Mouse (Mus musculus): ENCODE data around the gene Ttc23. TPM values are rescaled to one million over a fixed set of nuclear protein-coding genes. Genes with fewer than 3 reads are reported as not detected.
A peak's percentile ranks its signal among the peaks of the same experiment; 100 is the strongest.

Gene Ttc23
- polyA plus RNA-seq, 1 experiment from 2014 or later: 68.2 TPM

DNA sequence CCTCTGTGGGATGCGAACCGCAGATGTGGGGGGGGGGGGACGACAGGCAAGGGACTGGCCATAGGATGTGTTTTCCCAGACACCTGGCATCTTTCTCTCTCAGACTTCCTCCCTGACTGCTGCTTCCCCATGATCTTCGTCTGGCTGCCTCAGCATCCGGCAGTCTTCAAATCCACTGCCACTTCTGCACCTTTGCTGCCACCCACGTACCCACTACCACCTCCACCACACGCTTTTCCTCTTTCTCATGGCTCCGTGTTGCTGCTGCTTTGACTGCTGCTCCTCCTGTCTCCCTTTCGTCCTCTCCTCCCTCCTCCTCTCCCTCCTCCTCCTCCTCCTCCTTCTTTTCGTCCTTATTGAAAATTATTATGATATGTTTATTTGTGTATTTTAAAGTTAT, 69.7 kb downstream of the Ttc23 start:
- H3K4me3 ChIP-seq (replicated peaks): no peak overlapping the region
- WGBS: 87% methylated on average over 10 of the region's 10 CpGs
- peaks cover 4% of the 10 kb centered on the region; the same call in 1 of the 2 replicates for H3K4me1 ChIP-seq (replicated peaks)
- no peaks in the 10 kb centered on the region for H3K27me3 ChIP-seq
- H3K4me2 ChIP-seq: no peak overlapping the region
- no peak overlapping the region for H3K9ac ChIP-seq (replicated peaks)
- ATAC-seq (ENCODE audit: insufficient number of reproducible peaks, insufficient read depth, low FRiP score, low TSS enrichment, low read depth): no peak
- no peak overlapping the region for H3K27ac ChIP-seq
- peaks cover 89% of the 10 kb centered on the region for H3K36me3 ChIP-seq
- 0 out of 2 replicates have a peak, but pooled peaks cover 3% of the 10 kb centered on the region for H3K9me3 ChIP-seq

DNA sequence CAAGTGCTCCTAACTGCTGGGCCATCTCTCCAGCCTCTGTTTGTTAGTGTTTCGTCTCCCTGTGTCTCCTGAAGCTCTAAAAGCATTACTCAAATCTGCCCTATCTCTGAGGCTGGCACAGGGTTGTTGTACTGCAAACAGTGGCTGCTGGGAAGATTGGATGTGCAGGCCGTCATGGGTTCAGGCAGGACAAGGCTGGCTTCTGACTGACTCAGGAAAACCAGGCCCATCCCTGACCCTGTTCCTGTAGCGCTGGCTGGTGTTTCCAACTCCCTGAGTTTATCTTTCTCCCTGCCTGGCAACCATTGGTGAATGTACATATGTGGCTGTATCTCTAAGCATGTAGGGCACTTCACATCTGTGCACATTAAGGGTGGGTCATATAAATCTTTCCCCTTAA, 70.3 kb downstream of the Ttc23 start:
- no peak overlapping the region for H3K9ac ChIP-seq (replicated peaks)
- no peak overlapping the region for H3K4me3 ChIP-seq (replicated peaks)
- no peak for ATAC-seq (ENCODE audit: insufficient number of reproducible peaks, insufficient read depth, low FRiP score, low TSS enrichment, low read depth)
- H3K4me2 ChIP-seq: no peak overlapping the region
- H3K36me3 ChIP-seq: peaks cover 90% of the 10 kb centered on the region
- H3K9me3 ChIP-seq: 0 out of 2 replicates have a peak, but pooled peaks cover 3% of the 10 kb centered on the region
- WGBS: 91% methylated on average over 3 of the region's 3 CpGs
- H3K27ac ChIP-seq: no peak overlapping the region
- H3K4me1 ChIP-seq (replicated peaks): peaks cover 4% of the 10 kb centered on the region; the same call in 1 of the 2 replicates
- H3K27me3 ChIP-seq: no peaks in the 10 kb centered on the region

DNA sequence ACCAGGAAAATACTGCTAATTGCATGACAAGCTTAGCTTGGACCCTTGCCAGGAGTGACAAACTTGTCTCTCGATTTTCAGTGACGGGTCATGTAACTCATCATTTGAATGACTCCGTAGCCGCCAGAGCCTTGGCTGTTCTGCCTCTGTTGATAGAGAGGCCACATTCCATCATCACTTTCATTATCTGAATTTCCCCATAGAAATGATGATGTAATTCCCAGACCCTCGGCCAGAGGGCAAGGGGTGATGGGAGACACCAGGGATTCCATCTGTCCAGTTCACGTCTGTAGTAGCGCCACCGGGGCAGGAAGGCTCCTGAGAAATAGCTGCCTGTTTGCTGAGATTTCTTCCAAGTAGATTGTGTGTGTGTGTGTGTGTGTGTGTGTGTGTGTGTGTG, 71.6 kb downstream of the Ttc23 start:
- WGBS: 85% methylated on average over 8 of the region's 8 CpGs
- Histone ChIP-seq H3K4me1 (replicated peaks) (peaks cover 4% of the 10 kb centered on the region; the same call in 1 of the 2 replicates), H3K9me3 (no peaks in the 10 kb centered on the region), H3K27ac (no peak overlapping the region), H3K4me2 (no peak overlapping the region), H3K27me3 (no peaks in the 10 kb centered on the region), H3K36me3 (peaks cover 87% of the 10 kb centered on the region), H3K9ac (replicated peaks) (no peak overlapping the region), H3K4me3 (replicated peaks) (no peak overlapping the region)
- ATAC-seq (ENCODE audit: insufficient number of reproducible peaks, insufficient read depth, low FRiP score, low TSS enrichment, low read depth): no peak

DNA sequence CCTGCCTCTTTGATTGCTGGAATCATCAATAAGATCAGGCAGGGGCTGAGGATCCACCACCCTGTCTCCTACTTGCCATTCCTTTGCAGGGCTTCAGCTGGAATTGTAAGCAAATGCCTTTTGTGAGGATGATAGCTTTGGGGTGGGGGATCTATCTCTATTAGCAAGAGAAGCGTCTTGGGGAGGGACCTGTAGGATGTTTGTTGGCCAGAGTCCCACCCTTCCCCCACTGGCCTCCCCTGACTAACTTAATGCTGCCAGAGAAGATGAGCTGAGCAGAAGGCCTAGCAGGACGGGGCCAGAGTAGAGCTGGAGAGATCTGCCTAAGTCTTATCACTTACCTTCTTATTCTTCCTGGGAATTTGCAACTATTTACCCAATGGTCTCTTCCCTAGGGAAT, 75.0 kb downstream of the Ttc23 start:
- WGBS: 50% methylated on average over 2 of the region's 2 CpGs
- Histone ChIP-seq H3K9ac (replicated peaks) (no peak overlapping the region), H3K4me2 (no peak overlapping the region), H3K36me3 (peaks cover 87% of the 10 kb centered on the region), H3K9me3 (no peaks in the 10 kb centered on the region), H3K4me3 (replicated peaks) (no peak overlapping the region), H3K4me1 (replicated peaks) (no peaks in the 10 kb centered on the region), H3K27me3 (no peaks in the 10 kb centered on the region), H3K27ac (no peak overlapping the region)
- no peak for ATAC-seq (ENCODE audit: insufficient number of reproducible peaks, insufficient read depth, low FRiP score, low TSS enrichment, low read depth)

DNA sequence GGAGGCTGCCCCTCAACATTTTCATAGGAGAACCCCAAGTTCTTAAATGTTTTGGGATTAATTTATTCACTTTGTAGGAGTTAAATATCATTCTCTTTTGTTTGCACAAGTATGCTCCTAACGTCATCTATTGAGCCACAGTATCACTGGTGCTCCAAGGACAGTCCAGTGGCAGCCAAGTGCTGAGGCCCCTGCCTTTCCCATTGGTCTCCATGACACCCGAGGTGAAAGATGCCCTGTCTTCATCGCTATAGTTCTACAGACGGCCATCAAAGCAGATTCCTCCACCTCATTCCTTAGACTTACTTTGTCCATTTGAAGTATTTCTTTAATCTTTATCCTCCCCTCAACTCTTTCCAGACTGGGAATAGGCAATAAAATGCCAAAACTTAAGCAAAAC, 77.3 kb downstream of the Ttc23 start:
- Histone ChIP-seq H3K9ac (replicated peaks) (no peak overlapping the region), H3K4me1 (replicated peaks) (no peaks in the 10 kb centered on the region), H3K4me3 (replicated peaks) (no peak overlapping the region), H3K27me3 (no peaks in the 10 kb centered on the region), H3K4me2 (no peak overlapping the region), H3K36me3 (peaks cover 82% of the 10 kb centered on the region), H3K9me3 (0 out of 2 replicates have a peak, but pooled peaks cover 4% of the 10 kb centered on the region), H3K27ac (no peak overlapping the region)
- no peak for ATAC-seq (ENCODE audit: insufficient number of reproducible peaks, insufficient read depth, low FRiP score, low TSS enrichment, low read depth)
- 71% methylated on average over 4 of the region's 4 CpGs for WGBS

DNA sequence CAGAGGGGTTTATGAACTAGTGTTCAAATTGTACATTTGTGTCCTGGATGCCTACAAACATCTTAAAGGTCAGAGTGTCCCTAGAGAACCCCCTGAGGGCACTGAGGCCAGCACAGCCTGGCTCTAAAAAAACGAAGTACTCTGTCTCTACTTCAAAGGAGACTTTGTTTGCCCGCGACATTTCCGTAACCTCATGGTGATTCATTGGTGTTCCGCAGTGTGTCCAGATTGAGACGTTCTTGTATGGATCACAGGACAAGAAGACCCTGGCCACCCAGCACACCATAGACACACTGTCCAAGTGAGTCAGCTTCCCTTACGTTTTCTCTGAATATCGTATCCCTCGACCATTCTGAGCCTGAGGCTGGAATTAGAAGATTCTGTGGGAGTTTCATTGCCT, 77.8 kb downstream of the Ttc23 start:
- no peak for ATAC-seq (ENCODE audit: insufficient number of reproducible peaks, insufficient read depth, low FRiP score, low TSS enrichment, low read depth)
- Histone ChIP-seq H3K27ac (no peak overlapping the region), H3K9ac (replicated peaks) (no peak overlapping the region), H3K4me2 (no peak overlapping the region), H3K4me3 (replicated peaks) (no peak overlapping the region), H3K36me3 (peaks cover 77% of the 10 kb centered on the region), H3K27me3 (no peaks in the 10 kb centered on the region), H3K4me1 (replicated peaks) (0 out of 2 replicates have a peak, but pooled peaks cover under 1% of the 10 kb centered on the region), H3K9me3 (0 out of 2 replicates have a peak, but pooled peaks cover 4% of the 10 kb centered on the region)
- WGBS: 69% methylated on average over 9 of the region's 9 CpGs

DNA sequence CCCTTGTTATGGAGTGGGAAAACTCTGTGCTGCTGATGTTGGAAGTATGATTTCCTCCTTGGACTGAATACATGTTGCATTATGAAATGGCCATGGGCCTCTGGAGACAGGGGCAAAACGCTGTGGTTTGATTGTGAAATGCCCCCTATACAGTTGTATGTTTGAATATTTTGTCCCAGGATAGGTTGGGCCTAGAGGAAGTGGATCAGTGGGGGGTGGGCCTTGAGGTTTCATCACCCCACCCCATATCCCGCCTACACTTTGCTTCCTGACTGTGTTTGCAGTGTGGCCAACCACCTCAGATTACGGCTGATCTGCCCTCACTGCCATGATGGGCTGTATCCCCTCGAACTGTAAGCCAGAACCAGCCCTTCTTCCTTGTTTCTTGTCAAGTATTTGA, 81.0 kb downstream of the Ttc23 start:
- Histone ChIP-seq H3K4me2 (no peak overlapping the region), H3K27me3 (no peaks in the 10 kb centered on the region), H3K9ac (replicated peaks) (no peak overlapping the region), H3K9me3 (0 out of 2 replicates have a peak, but pooled peaks cover 4% of the 10 kb centered on the region), H3K27ac (no peak overlapping the region), H3K4me3 (replicated peaks) (no peak overlapping the region), H3K4me1 (replicated peaks) (0 out of 2 replicates have a peak, but pooled peaks cover 4% of the 10 kb centered on the region), H3K36me3 (peaks cover 52% of the 10 kb centered on the region)
- ATAC-seq (ENCODE audit: insufficient number of reproducible peaks, insufficient read depth, low FRiP score, low TSS enrichment, low read depth): no peak
- WGBS: 88% methylated on average over 4 of the region's 4 CpGs

DNA sequence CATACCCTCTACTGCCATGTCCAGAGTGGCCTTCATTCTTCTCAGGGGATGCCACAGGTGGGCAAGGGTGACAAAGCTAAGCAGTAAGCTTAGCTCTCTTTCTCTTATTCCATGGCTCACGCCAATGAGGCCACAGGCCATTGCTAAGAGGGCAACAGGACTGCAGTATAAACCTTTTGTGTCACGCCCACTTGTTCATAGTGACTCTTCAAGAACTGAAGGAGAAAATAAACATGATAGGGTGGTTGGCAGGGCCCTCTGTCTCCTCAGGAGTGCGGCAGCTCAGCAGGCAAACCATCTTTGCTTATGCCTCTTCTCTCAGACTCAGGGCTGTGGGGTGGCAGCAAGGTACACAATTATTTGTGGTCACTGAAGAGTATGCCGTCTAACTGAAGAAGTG, 81.6 kb downstream of the Ttc23 start:
- no peak for ATAC-seq (ENCODE audit: insufficient number of reproducible peaks, insufficient read depth, low FRiP score, low TSS enrichment, low read depth)
- 92% methylated on average over 4 of the region's 4 CpGs for WGBS
- H3K4me3 ChIP-seq (replicated peaks): no peak overlapping the region
- 0 out of 2 replicates have a peak, but pooled peaks cover 4% of the 10 kb centered on the region for H3K9me3 ChIP-seq
- peaks cover 51% of the 10 kb centered on the region for H3K36me3 ChIP-seq
- H3K4me1 ChIP-seq (replicated peaks): 0 out of 2 replicates have a peak, but pooled peaks cover 4% of the 10 kb centered on the region
- no peaks in the 10 kb centered on the region for H3K27me3 ChIP-seq
- H3K27ac ChIP-seq: no peak overlapping the region
- H3K9ac ChIP-seq (replicated peaks): no peak overlapping the region
- H3K4me2 ChIP-seq: no peak overlapping the region

DNA sequence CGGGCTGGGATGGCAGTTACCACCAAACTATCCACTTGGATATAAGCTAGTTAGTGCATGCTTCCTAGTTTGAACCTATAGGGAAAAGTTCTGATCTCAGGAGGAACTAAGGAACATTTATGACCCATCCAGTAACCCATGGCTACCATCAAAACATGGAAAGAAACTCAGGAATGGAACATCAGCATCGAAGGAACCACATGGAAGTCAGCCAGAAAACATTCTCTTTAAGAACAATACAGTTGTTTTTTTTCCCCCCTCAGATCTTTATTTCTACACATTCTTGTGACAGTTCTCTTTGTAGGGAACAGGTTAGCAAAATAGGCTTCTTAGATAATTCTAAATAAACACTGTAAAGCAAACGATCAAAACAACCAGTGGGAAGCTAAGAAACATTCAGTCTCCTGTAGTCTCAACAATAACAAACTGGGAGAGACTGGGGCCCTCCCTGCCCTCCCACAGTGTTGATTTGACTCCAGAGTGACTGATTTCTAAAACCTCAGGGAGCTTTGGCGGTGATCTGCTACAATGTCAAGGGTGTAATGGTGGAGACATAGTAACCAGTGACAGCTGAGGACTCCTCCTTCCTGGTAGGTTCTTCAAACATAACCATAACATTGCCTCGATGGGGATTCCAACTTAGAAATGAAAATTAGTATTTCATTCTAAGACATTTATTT, 83.4 kb downstream of the Ttc23 start:
- ATAC-seq (ENCODE audit: insufficient number of reproducible peaks, insufficient read depth, low FRiP score, low TSS enrichment, low read depth): no peak
- Histone ChIP-seq H3K9ac (replicated peaks) (no peak overlapping the region), H3K4me1 (replicated peaks) (0 out of 2 replicates have a peak, but pooled peaks cover 4% of the 10 kb centered on the region), H3K9me3 (0 out of 2 replicates have a peak, but pooled peaks cover 4% of the 10 kb centered on the region), H3K27me3 (no peaks in the 10 kb centered on the region), H3K4me3 (replicated peaks) (no peak overlapping the region), H3K27ac (no peak overlapping the region), H3K4me2 (no peak overlapping the region), H3K36me3 (peaks cover 38% of the 10 kb centered on the region)
- 73% methylated on average over 5 of the region's 5 CpGs for WGBS

GRCm38 (mm10) chr7:67732276-67732675, 85.1 kb downstream of the Ttc23 start:
- 0 out of 2 replicates have a peak, but pooled peaks cover 4% of the 10 kb centered on the region for H3K9me3 ChIP-seq
- H3K9ac ChIP-seq (replicated peaks): no peak overlapping the region
- 80% methylated on average over 4 of the region's 4 CpGs for WGBS
- no peak overlapping the region for H3K4me2 ChIP-seq
- H3K4me3 ChIP-seq (replicated peaks): no peak overlapping the region
- H3K36me3 ChIP-seq: peaks cover 22% of the 10 kb centered on the region
- H3K27ac ChIP-seq: no peak overlapping the region
- H3K4me1 ChIP-seq (replicated peaks): peaks cover 7% of the 10 kb centered on the region
- no peak for ATAC-seq (ENCODE audit: insufficient number of reproducible peaks, insufficient read depth, low FRiP score, low TSS enrichment, low read depth)
- no peaks in the 10 kb centered on the region for H3K27me3 ChIP-seq

GRCm38 (mm10) chr7:67740382-67740781, 93.2 kb downstream of the Ttc23 start:
- H3K9ac ChIP-seq (replicated peaks): no peak overlapping the region
- no peak overlapping the region for H3K4me2 ChIP-seq
- WGBS: 68% methylated on average over 4 of the region's 4 CpGs
- no peak overlapping the region for H3K4me3 ChIP-seq (replicated peaks)
- H3K36me3 ChIP-seq: no peaks in the 10 kb centered on the region; the same call in 1 of the 2 replicates
- no peaks in the 10 kb centered on the region for H3K27me3 ChIP-seq
- H3K9me3 ChIP-seq: peaks cover 8% of the 10 kb centered on the region; the same call in 1 of the 2 replicates
- ATAC-seq (ENCODE audit: insufficient number of reproducible peaks, insufficient read depth, low FRiP score, low TSS enrichment, low read depth): no peak
- peaks cover 26% of the 10 kb centered on the region for H3K4me1 ChIP-seq (replicated peaks)
- H3K27ac ChIP-seq: peak overlapping the region; percentile 76

Data from limb, embryonic 12.5 days (tissue).